In genomic region chr7:135597006-135597405, GRCm38 (mm10) we compare ENCODE assay signal across 8 mouse cellular contexts. TPM values are rescaled to one million over a fixed set of nuclear protein-coding genes. Genes with fewer than 3 reads are reported as not detected.
A peak's percentile ranks its signal among the peaks of the same experiment; 100 is the strongest.
DNase-seq lines count a peak whose midpoint lies in the region; ATAC-seq and TF ChIP-seq lines count a peak whose summit lies in the region.

No protein-coding gene starts in this region.

- no peak overlapping the region for H3K9ac ChIP-seq in heart, adult 2 months (ENCODE audit: low read depth, low read length)
- no peak overlapping the region for H3K9ac ChIP-seq in embryonic facial prominence, embryonic 11.5 days (replicated peaks; ENCODE audit: low read length)
- no peak overlapping the region for H3K9ac ChIP-seq in intestine, postnatal 0 days (ENCODE audit: low read depth, low read length)

- no peak for ATAC-seq in G1E (ENCODE audit: extremely low read depth, insufficient number of reproducible peaks, low FRiP score, poor library complexity, severe bottlenecking)
- ATAC-seq in embryonic facial prominence, embryonic 11.5 days (replicated peaks; ENCODE audit: insufficient number of reproducible peaks, low FRiP score, low TSS enrichment, low read depth), result no peak
- ATAC-seq in intestine, postnatal 0 days, result 0 out of 2 replicates have a peak, but pooled peaks have one; percentile 33

- H3K79me2 ChIP-seq in heart, adult 2 months (replicated peaks; ENCODE audit: control insufficient read depth, insufficient read depth, low read length), result no peaks in the 10 kb centered on the region

- TF ChIP-seq POLR2A in heart, adult 2 months (IDR thresholded peaks at IDR 0.05; ENCODE audit: insufficient read depth, low read depth, low read length), result no peak

- peaks cover 25% of the 10 kb centered on the region for H3K4me1 ChIP-seq in heart, adult 2 months (ENCODE audit: control insufficient read depth, insufficient read depth, low read length)
- peaks cover 97% of the 10 kb centered on the region for H3K4me1 ChIP-seq in G1E (ENCODE audit: insufficient read depth, low read depth, low read length)
- H3K4me1 ChIP-seq in embryonic facial prominence, embryonic 11.5 days (ENCODE audit: control insufficient read depth, insufficient read depth, low read length), result no peaks in the 10 kb centered on the region; the same call in 1 of the 2 replicates
- peaks cover 4% of the 10 kb centered on the region; the same call in 1 of the 2 replicates for H3K4me1 ChIP-seq in intestine, postnatal 0 days (replicated peaks; ENCODE audit: control insufficient read depth, insufficient read depth, low read length)

- intact Hi-C loops in heart, adult 2 months (cut with DNase I), result no loop called here
- intact Hi-C loops in heart, postnatal 14 days (cut with DNase I), result no loop called here

- DNase-seq in heart, adult 2 months, result peak; percentile 42
- no peak for DNase-seq in heart, postnatal 14 days
- no peak for DNase-seq in G1E (ENCODE audit: low spot score)
- DNase-seq in embryonic facial prominence, embryonic 11.5 days (ENCODE audit: low spot score), result peak; percentile 24
- no peak for DNase-seq in frontal cortex, postnatal 14 days (ENCODE audit: low spot score in 2 of 2)
- no peak for DNase-seq in right cerebral cortex, postnatal 25 days
- DNase-seq in c-Kit-positive CD71-positive TER-119-positive erythroid progenitor cells, embryonic 14.5 days (ENCODE audit: low spot score), result no peak

- no peak overlapping the region for H3K4me2 ChIP-seq in embryonic facial prominence, embryonic 11.5 days (ENCODE audit: low read depth, low read length)
- H3K4me2 ChIP-seq in intestine, postnatal 0 days (replicated peaks; ENCODE audit: low read depth), result no peak overlapping the region

- WGBS in heart, adult 2 months, result 37% methylated on average over 9 of the region's 9 CpGs
- WGBS in embryonic facial prominence, embryonic 11.5 days, result 51% methylated on average over 9 of the region's 9 CpGs
- 33% methylated on average over 9 of the region's 9 CpGs for WGBS in intestine, postnatal 0 days

- no peaks in the 10 kb centered on the region for H3K9me3 ChIP-seq in G1E (replicated peaks)
- no peaks in the 10 kb centered on the region for H3K9me3 ChIP-seq in embryonic facial prominence, embryonic 11.5 days (replicated peaks; ENCODE audit: control insufficient read depth, low read length)
- H3K9me3 ChIP-seq in intestine, postnatal 0 days (ENCODE audit: control insufficient read depth), result no peaks in the 10 kb centered on the region

- TF ChIP-seq EP300 in heart, adult 2 months (IDR thresholded peaks at IDR 0.05; ENCODE audit: insufficient read depth, low read depth, low read length), result no peak

- peaks cover 4% of the 10 kb centered on the region; the same call in 1 of the 2 replicates for H3K36me3 ChIP-seq in heart, adult 2 months (ENCODE audit: control insufficient read depth, insufficient read depth, low read length)
- peaks cover 53% of the 10 kb centered on the region for H3K36me3 ChIP-seq in G1E (replicated peaks)
- H3K36me3 ChIP-seq in embryonic facial prominence, embryonic 11.5 days (replicated peaks; ENCODE audit: control insufficient read depth, insufficient read depth, low read depth, low read length), result no peaks in the 10 kb centered on the region
- H3K36me3 ChIP-seq in intestine, postnatal 0 days (ENCODE audit: control insufficient read depth, insufficient read depth), result no peaks in the 10 kb centered on the region

- no peak for TF ChIP-seq CTCF in heart, adult 2 months (IDR thresholded peaks at IDR 0.05)
- no peak for TF ChIP-seq CTCF in G1E (IDR thresholded peaks at IDR 0.05; ENCODE audit: low read depth, low read length)
- no peak for TF ChIP-seq CTCF in intestine, postnatal 0 days (IDR thresholded peaks at IDR 0.05; ENCODE audit: low read depth)

- H3K27ac ChIP-seq in heart, adult 2 months, result peak overlapping the region; percentile 83
- no peak overlapping the region for H3K27ac ChIP-seq in embryonic facial prominence, embryonic 11.5 days (replicated peaks; ENCODE audit: low read depth, low read length)
- no peak overlapping the region for H3K27ac ChIP-seq in intestine, postnatal 0 days (ENCODE audit: low read depth, low read length)

- H3K4me3 ChIP-seq in heart, adult 2 months, result no peak overlapping the region
- peak overlapping the region; percentile 60; the same call in 1 of the 2 replicates for H3K4me3 ChIP-seq in G1E (ENCODE audit: low read depth, low read length)
- H3K4me3 ChIP-seq in embryonic facial prominence, embryonic 11.5 days (ENCODE audit: low read depth, low read length), result no peak overlapping the region
- H3K4me3 ChIP-seq in intestine, postnatal 0 days (ENCODE audit: low read depth, low read length), result no peak overlapping the region

- H3K27me3 ChIP-seq in heart, adult 2 months (ENCODE audit: control insufficient read depth, insufficient read depth, low read length), result no peaks in the 10 kb centered on the region
- no peaks in the 10 kb centered on the region for H3K27me3 ChIP-seq in G1E (ENCODE audit: insufficient read depth, low read length)
- no peaks in the 10 kb centered on the region for H3K27me3 ChIP-seq in embryonic facial prominence, embryonic 11.5 days (ENCODE audit: control insufficient read depth, insufficient read depth, low read length)
- H3K27me3 ChIP-seq in intestine, postnatal 0 days (replicated peaks; ENCODE audit: control insufficient read depth, insufficient read depth, low read length), result no peaks in the 10 kb centered on the region

RNA-seq across cellular contexts. Expression of gene Ptpre, which starts 59.7 kb away (rescaled TPM):
- total RNA-seq in heart, adult 2 months (2021), result 1 to 10 TPM; 2.8 to 3.1 TPM
- polyA plus RNA-seq in heart, adult 2 months (2012; rRNA removed), result 3.6 and 4.1 TPM in 2 replicates
- 1 to 10 TPM; 4.1 to 4.4 TPM for total RNA-seq in heart, postnatal 14 days (2021)
- 154 and 161 TPM in 2 replicates for total RNA-seq in G1E (2014; fragmentation: Nextera tagmentation)
- 109 and 119 TPM in 2 replicates for total RNA-seq in G1E (2017)
- polyA plus RNA-seq in G1E (2012), result 30.5 and 31.4 TPM in 2 replicates
- polyA plus RNA-seq in embryonic facial prominence, embryonic 11.5 days (2014; fragmentation: Nextera tagmentation; extraction: Ambion mirVana), result 1.0 and 1.2 TPM in 2 replicates
- polyA plus RNA-seq in intestine, postnatal 0 days (2015; fragmentation: Nextera tagmentation; extraction: Ambion mirVana), result 4.7 and 5.2 TPM in 2 replicates

Comparison
In these comparisons a context has a peak if more than half of its experiments do, and no peak if none do; other contexts are left out.
1. DNase-seq: peak in heart, adult 2 months (2 of 2) and embryonic facial prominence, embryonic 11.5 days (single experiment); none in heart, postnatal 14 days (0 of 2), G1E (single experiment), frontal cortex, postnatal 14 days (0 of 2), right cerebral cortex, postnatal 25 days (single experiment) and c-Kit-positive CD71-positive TER-119-positive erythroid progenitor cells, embryonic 14.5 days (single experiment).